Mouse (Mus musculus) kidney, postnatal 36 days (tissue): ENCODE data around the gene Nagpa.

Source experiments
- DNase-seq, 2 experiments: peaks; one replicate each; pipeline ENCODE4 v3.0.0; 2021 to 2022; ENCODE audit warnings: mixed read lengths in 2 of 2

Nagpa gene

DNA sequence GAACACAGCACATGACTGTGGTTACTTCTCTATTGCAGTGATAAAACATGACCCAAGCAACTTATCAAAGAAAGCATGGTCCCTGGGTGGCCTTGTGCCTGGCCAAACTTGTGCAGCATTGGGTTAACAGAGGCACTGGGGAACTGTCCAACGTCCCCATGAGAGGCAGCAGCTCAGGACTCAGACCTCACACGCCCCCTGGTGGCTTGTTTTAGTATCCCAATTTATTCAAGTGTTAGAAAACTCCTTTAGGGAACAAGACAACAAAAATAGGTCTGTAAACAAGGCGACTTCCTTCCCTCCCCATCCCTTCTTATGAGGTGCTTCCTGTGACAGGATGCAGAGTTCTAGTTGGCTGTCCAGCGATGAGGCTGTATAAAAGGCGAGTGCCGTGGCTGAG, 8.7 kb downstream of the Nagpa start:
- peak; percentile 73 to 84 for DNase-seq

DNA sequence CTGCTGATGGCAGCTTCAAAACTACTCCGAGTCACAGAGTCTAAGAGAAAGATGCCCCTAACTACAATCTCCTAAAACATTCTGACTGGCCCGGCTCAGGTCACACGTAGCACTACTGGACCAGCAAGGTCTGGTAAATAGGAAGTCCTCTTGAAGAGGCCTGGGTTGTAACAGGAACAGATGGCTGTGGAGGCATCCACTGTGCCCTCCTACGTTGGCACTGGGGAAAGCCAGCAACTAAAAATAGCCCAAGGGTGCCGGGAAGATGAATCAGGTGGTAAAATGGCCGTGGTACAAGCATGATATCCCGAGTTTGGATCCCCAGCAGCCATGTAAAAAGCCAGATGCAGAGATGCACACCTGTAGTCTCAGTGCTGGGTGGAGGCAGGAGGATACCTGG, 17.6 kb downstream of the Nagpa start:
- no peak for DNase-seq

DNA sequence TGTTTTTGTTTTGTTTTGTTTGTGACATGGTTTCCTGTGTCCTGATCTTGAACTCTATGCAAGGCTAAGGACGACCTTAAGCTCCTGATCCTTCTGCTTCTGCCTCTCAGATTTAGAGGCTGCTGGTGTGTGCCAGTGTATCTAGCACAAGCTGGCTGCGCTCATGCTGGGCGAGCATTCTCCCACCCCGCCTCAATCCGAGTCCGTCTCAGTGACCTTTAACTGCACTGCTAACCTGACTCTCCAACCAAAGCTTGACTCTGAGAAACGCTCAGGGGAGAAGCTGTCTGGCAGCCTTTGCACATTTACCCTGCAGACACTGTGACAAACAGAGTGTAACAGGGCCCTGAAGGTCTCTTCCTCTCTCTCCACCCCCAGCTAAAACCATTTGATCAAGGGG, 18.1 kb downstream of the Nagpa start:
- DNase-seq: peak; percentile 21 to 32

DNA sequence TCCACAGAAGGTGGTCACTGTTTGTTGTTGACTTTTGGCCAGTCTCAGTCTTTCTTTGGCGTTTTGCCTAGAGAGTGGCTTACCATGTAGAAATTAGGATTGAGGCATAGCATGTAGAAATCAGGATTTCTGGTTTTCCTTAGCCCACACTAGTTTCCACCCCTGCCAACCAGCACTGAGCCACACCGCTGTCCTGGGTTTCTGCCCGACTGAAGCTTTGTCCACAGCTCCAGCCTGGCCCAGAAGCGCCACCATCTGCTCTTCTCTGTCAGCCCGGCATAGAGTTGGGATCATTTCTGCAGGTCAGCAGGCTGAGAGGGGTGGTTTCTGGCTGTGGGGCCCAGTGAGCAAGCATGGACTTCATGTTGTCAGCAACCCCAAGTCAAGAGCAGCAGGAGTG, 18.9 kb downstream of the Nagpa start:
- DNase-seq: no peak

DNA sequence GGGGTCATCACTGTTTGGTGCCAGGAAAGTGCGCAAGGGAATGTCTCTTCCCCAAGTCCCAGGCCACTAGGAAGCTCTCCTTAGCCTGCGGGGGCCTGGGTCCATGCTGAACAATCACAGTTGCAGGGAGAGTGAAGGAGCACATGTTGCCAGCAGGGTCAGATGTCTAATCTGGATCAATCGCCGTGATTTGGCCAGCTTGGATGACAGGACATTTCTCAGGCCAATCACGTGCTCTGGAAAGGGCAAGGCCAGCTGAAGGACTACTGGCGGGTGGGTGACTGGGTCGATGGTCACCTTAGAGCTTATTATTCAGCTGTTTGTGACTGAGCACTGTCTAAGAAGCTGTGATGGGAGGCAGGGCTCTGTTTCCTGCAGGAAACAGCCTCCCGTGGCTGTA, 19.7 kb downstream of the Nagpa start:
- no peak for DNase-seq

DNA sequence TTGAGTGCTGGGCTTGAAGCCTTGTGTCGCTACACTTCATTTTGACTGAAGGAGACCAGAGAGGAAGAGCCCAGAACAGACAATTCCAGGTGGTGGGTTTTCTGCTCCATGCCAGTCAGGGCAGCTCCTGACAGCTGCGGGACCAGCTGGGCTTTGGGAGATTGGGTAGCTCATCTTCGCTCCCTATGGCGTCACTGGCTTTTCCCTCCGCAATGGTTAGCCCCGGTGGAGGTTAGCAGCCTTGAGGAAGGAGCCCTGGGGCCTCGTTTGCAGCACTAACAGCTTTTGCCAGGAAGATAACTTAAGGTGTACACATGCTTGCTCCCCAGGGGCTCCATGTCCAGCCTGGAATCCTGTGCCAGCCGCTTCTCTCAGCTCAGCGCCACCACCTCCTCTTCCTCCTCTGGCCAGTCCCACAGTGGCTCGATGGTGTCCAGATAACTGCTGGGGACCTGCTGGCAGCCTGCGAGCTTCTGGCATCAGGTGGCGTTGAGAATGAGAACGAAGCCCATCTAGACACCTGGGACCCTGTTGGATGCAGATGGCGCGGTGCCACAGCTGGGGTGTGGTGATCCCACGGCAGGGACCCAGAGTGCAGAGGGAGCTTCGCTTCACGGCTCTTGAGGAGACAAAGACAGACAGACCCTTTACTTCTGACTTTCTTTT, 20.4 kb downstream of the Nagpa start:
- no peak for DNase-seq

DNA sequence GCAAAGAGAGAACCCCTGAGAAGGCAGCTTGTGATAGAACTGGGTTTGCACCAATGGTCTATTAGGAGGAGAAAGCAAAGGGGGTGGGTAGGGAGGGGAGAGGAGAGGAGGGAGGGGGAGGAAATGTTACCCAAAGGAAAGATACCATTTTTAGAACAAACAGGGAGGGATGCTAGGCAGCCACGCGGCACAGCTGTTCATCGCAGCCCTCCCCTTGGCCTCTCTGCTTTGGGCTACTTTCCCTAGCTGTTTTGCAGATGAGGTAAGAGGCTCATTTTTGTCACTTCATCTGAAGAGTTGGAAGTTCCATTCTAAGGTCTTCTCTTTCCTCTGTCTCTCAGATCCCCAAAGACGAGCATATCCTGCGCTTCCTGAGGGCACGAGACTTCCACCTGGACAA, 31.2 kb downstream of the Nagpa start:
- no peak for DNase-seq

DNA sequence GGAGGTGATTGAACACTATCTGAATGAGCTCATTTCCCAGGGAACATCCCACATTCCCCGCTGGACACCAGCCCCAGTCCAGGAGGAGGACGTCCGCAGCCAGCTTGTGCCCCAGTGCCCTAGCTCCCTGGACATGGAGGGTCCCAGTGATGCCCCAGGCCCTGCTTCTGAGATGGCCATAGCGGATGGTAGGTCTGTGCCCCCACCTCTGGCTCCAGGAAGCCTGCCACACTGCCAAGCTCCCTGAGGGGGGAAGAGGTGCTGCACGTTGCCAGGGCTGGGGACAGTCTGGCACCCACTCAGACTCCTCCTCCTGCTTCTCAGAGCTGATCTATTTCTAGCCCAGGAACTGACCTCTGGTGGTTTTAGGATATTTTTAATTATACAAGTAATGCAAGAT, 35.0 kb downstream of the Nagpa start:
- DNase-seq: peak in 1 of 2 experiments; percentile 23

DNA sequence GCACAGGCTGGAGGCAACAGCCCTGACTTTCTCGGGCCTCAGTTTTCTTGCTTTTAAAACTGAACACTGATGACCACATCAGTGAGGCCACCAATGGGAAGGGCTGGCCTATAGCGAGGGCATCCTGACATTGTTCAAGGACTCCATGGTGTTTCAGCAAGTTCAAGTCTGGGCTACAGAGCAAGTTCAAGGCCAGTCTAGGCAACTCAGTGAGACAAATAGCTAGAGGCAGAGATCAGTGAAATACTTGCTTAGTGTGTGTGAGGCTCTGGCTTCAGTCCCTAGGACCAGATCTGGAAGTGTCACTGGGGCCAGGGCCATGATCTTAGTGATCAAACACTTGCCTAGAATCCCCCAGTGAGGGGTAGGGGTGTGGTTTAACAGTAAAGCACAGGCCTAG, 35.8 kb downstream of the Nagpa start:
- DNase-seq: no peak

DNA sequence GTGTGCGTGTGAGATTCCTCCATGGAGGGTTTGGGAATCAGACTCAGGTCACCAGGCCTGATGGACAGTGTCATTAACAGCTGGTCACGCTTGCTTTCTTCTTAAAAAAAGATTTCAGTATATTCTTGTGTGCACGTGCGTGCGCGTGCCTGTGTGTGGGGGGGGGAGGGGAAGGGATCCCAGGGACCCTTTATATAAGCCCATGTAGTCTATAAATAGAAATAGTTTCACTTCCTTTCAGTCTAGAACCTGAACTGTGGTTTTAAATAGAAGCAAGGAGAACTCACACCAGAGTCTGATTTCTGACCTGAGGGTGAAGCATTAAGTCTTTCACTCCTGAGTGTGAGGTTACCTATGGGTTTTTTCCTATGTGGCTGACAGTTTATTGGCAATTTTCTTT, 39.5 kb downstream of the Nagpa start:
- no peak for DNase-seq

DNA sequence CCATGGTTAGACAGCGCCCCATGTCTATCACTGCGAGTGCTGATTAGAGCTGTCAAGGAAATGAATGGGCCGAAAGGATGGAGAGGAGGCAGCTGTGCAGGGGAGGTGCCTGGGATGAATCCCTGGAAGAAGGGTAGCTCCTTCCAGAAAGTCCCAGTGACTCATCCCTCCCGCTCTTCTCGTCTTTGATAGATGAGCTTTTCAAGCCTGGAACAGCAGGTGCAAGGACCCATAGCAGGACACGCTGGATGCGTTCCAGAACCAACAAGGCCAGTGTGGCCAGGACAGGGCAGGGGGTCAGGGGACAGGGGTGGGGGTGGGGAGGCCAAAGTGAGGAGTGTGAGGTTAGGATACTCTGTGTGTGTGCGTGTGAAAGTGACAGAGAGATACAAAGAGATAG, 44.6 kb downstream of the Nagpa start:
- no peak for DNase-seq

DNA sequence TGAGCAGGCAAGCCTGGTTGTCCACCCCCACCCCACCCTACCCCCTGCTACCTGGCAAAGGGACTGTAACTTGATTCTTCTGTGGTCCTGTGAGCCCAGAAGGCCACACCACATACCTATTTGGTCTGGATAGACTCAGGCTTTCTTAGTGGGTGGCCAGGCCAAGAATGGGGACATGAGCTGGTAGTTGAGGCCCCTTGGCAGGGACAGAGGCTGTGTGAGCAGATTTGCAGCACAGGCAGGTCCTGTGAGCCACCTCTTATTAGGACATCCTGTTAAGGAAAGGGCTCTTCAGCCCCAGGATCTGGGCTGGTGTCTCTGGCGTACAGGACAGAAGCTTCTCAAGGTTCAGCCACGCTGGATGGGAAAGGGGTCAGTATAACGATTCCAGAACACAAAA, 46.7 kb downstream of the Nagpa start:
- DNase-seq: no peak

DNA sequence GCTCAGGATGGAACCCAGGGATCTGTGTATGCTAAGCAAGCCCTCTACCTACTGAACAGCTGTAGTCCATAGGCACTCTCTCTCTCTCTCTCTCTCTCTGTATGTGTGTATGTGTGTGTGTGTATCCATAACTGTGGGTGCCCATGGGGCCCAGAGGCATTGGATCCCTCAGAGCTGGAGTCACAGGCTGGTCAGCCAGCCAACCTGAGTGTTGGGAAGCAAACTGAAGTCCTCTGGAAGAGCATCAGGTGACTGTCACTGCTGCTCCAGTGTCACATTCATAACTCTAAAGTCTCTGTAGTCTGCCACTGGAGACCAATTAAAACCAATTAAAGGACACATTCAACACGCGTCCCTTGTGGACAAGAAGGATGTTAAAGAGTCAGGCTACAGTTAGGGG, 47.3 kb downstream of the Nagpa start:
- no peak for DNase-seq

DNA sequence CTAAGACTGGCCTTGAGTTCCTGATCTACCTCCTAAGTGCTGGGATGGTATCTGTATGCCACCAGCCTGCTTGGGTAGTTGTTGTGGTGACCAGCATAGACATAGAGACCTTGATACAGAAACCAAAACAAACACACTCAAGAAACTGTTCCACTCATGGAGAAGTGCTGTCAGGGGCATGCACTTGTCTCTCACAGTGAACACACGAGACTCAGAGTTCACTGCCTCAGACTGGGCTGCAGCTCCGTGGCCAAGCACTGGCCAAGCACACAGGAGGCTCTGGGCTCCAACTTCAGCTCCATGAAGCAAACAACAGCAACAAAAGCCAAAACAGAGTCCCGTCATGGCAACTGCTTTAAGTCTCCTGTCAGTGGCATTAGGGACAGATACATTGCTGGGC, 48.8 kb downstream of the Nagpa start:
- no peak for DNase-seq

DNA sequence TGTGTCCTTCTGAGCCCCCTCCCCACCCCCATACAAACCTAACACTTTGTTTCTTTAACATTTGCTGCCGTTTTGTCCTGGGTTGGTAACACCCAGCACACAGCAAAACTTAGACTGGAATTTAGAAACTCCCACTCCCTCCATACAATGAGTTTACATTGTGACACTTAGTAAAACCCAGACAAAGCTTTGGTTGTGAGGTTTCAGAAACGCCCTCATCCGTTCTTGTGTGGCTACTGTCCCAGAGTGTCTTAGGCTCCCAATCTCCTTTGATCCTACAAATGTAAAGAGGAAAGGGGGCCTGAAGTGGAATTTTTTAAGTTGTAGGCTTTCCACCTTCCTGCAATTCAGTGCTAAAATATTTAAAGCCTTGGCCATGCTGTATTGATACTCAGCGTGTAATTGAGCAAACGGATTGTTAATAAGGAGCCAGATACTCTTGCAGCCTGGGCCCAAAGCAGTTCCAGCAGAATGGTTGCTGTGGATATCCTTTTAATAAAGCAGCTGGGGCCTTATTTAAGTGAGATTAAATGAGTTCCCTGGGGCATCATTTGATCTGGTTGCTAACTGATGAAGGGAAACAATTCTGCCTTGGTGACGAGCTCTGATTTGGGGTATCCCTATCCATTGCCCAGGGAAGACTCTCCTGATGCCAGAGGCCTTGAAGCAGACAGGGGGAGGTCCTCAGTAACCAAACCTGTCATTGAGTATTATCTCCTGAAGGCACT, 50.3 kb downstream of the Nagpa start:
- no peak for DNase-seq

DNA sequence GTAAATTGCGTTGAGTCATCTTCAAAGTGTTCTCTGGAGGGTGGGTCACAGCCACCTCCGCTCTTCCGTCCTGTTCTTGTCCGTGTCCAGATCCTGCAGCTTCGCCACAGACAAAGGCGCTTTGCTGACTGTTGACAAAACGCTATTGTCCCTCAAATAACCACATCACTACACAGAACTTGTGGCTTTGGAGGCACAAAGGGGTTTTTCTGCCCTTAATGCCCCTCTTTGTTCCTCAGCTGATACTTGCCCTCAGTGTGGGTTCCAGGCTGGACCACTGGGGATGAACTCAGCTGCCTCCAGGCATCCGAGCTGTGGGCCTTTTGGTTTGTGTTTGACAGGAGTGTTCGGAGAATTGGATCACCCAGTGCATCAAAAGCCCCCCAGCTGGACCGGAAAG, 53.3 kb downstream of the Nagpa start:
- no peak for DNase-seq

DNA sequence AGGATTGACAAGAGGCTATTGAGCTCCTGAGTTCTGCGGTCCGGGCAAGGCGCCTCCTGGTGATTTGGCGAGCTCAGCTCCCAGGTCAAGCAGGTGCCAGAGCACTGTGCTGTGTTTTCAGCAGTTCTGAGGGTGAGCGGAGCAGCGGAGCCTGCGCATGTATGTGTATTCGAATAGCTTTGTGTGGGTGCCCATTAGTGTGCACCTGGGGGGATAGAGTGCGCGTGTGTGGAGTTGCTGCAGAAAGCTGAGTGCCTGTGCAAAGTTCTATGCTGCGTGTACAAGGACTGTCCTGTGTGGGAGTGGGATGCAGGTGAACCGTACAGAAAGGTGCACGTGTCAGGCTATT, 56.8 kb downstream of the Nagpa start, which contains the start of gene Sec14l5:
TSS of gene Sec14l5 (plus strand) at position 73 of the 349 bp plus-strand sequence.
- DNase-seq: no peak

DNA sequence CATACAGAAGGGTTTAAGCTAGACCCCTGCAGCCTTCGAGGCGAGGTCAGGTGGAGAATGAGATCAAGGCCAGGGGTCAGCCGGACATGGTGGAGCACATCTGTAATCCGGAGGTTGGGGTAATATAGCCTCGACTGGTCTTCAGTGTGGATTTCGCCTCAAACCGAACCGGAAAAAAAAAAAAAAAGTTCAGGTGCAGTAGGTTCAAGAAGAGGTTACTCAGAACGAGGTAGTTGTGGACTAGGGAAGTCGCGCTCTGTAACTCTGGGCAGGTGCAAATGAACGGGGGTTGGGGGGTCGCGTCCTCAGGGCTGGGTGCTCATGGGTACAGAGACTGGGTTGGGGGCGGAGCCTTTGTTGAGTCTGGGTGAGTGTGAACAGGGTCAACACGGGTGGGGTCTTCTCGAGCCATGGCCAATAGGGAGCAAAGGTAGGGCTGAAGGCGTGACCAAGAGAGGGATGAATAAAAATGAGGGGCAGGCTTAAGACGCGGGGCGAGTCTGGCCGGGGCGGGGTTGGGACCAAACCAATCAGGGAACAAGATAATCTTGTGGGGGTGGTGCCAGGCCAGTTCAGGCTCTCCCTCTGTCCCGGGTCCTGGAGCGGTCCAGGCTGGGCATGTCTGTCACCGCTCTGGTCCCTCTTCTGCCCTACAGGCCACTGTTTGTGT, 57.3 kb downstream of the Nagpa start:
- peak; percentile 89 to 92 for DNase-seq

DNA sequence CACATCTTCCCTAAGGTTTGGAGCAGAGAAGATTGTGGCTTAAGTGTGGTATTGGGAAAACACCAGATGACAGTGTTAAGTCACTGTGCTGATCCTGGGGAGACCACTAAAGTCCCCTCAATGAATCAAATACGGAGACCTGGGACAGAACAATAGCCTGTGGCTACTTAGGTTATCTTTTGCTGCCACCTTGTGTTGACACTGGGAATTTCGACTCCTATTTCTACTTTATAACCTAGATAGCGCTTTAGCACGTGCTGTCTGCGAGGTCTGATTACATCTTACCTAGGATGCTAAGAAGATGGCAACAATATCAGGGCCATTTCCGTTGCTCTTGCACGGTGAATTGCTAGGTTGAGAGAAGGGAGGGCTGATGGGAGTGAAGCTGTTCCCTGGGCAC, 58.2 kb downstream of the Nagpa start:
- peak; percentile 80 to 88 for DNase-seq
